12 mouse cellular contexts compared by ENCODE assay signal in the genomic region with DNA sequence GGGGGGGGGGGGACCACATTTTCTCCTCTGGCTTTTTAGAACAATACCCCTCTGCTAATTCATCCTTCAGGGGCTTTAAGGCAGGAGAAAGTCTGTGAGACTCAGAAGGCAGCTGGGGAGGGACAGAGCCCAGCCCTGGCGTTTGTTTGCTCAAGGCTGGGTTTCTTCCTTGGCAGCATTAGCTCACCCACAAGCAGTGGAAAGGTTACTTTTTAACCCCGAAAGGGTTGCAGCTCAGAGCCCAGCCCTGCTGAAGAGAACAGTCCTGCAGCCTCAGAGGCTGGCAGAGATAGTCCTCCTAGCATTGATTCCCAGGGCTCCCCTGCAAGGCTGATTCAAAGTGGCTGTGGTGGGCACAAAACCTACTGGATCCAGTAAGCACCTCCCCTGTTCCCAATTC. TPM values are rescaled to one million over a fixed set of nuclear protein-coding genes. Genes with fewer than 3 reads are reported as not detected.
A peak's percentile ranks its signal among the peaks of the same experiment; 100 is the strongest.
DNase-seq lines count a peak whose midpoint lies in the region; ATAC-seq and TF ChIP-seq lines count a peak whose summit lies in the region.
"Had no signal": no experiment of that assay in that cellular context is flagged by ENCODE, and none has a peak within 500 bp of the region (broad histone marks: within the 10 kb centered on the region; RNA-seq: fewer than 3 reads in every experiment).

No protein-coding gene starts in this region.

- DNase-seq in adipocyte (ENCODE audit: low spot score), result peak; percentile 16
- peak; percentile 37 to 52 for DNase-seq in adrenal gland, postnatal 36 days
- peak; percentile 34 for DNase-seq in lung, postnatal 10 days
- no peak for DNase-seq in thymus, adult 2 months
- no peak for DNase-seq in right cerebral cortex, postnatal 4 days
- no peak for DNase-seq in gastrocnemius, adult 18-20 months (ENCODE audit: low spot score)
- DNase-seq: layer of hippocampus, adult 9-11 months; liver; right cerebral cortex, postnatal 14 days had no signal

- H3K4me3 ChIP-seq in kidney, embryonic 15.5 days (replicated peaks), result no peak overlapping the region
- no peak overlapping the region for H3K4me3 ChIP-seq in thymus, adult 2 months (ENCODE audit: control insufficient read depth, insufficient read depth, low read length)
- H3K4me3 ChIP-seq: neural tube, embryonic 13.5 days had no signal

- H3K4me2 ChIP-seq in kidney, embryonic 15.5 days, result no peak overlapping the region
- H3K4me2 ChIP-seq: neural tube, embryonic 13.5 days had no signal

- no peaks in the 10 kb centered on the region for H3K27me3 ChIP-seq in kidney, embryonic 15.5 days
- H3K27me3 ChIP-seq in thymus, adult 2 months (ENCODE audit: control insufficient read depth, insufficient read depth, low read length), result no peaks in the 10 kb centered on the region
- H3K27me3 ChIP-seq: neural tube, embryonic 13.5 days had no signal

- H3K36me3 ChIP-seq in kidney, embryonic 15.5 days, result no peaks in the 10 kb centered on the region
- no peaks in the 10 kb centered on the region for H3K36me3 ChIP-seq in thymus, adult 2 months (ENCODE audit: control insufficient read depth, insufficient read depth, low read length)
- H3K36me3 ChIP-seq: neural tube, embryonic 13.5 days had no signal

- WGBS in kidney, embryonic 15.5 days, result 20% methylated on average over 2 of the region's 2 CpGs
- WGBS in thymus, adult 2 months, result 63% methylated on average over 2 of the region's 2 CpGs

- H3K9ac ChIP-seq in kidney, embryonic 15.5 days, result no peak overlapping the region
- H3K9ac ChIP-seq: neural tube, embryonic 13.5 days had no signal

- H3K9me3 ChIP-seq in kidney, embryonic 15.5 days (replicated peaks), result no peaks in the 10 kb centered on the region
- H3K9me3 ChIP-seq: neural tube, embryonic 13.5 days had no signal

- TF ChIP-seq CTCF in thymus, adult 2 months (IDR thresholded peaks at IDR 0.05; ENCODE audit: borderline replicate concordance, control insufficient read depth, extremely low read depth, insufficient read depth, low read length, poor library complexity), result no peak

- ATAC-seq in kidney, embryonic 15.5 days (replicated peaks; ENCODE audit: low FRiP score), result peak; percentile 70

- no peak for TF ChIP-seq POLR2A in thymus, adult 2 months (IDR thresholded peaks at IDR 0.05; ENCODE audit: control insufficient read depth, extremely low read depth, insufficient read depth, low read length, poor library complexity)

- peaks cover 38% of the 10 kb centered on the region for H3K4me1 ChIP-seq in kidney, embryonic 15.5 days
- H3K4me1 ChIP-seq in thymus, adult 2 months (replicated peaks; ENCODE audit: control insufficient read depth, insufficient read depth, low read length), result no peaks in the 10 kb centered on the region
- H3K4me1 ChIP-seq: neural tube, embryonic 13.5 days had no signal

- peak overlapping the region; percentile 84 for H3K27ac ChIP-seq in kidney, embryonic 15.5 days
- no peak overlapping the region for H3K27ac ChIP-seq in thymus, adult 2 months (ENCODE audit: control insufficient read depth, insufficient read depth, low read length)
- H3K27ac ChIP-seq: neural tube, embryonic 13.5 days had no signal

RNA-seq across cellular contexts. Expression of a gene that starts 17.5 kb away (rescaled TPM):
- total RNA-seq in adrenal gland, postnatal 36 days (2021), result under 1 TPM in 1 of 2 experiments, not detected in 1; 0.40 TPM
- polyA plus RNA-seq in kidney, embryonic 15.5 days (2015; fragmentation: Nextera tagmentation; extraction: Ambion mirVana), result 22.2 and 27.5 TPM in 2 replicates
- 4.8 and 7.2 TPM in 2 replicates for polyA plus RNA-seq in thymus, adult 2 months (2012; rRNA removed)
- under 1 TPM in 1 of 2 experiments, not detected in 1; 0.23 TPM for total RNA-seq in gastrocnemius, adult 18-20 months (2021)
- total RNA-seq: common myeloid progenitor, adult 5-6 weeks had no signal

Comparison
In these comparisons a context has a peak if more than half of its experiments do, and no peak if none do; other contexts are left out.
1. DNase-seq: peak in adipocyte (single experiment), adrenal gland, postnatal 36 days (2 of 2) and lung, postnatal 10 days (single experiment); none in thymus, adult 2 months (single experiment), right cerebral cortex, postnatal 4 days (single experiment) and gastrocnemius, adult 18-20 months (single experiment).